Mouse (Mus musculus): ENCODE results near the gene Hoxb8. TPM values are rescaled to one million over a fixed set of nuclear protein-coding genes. Genes with fewer than 3 reads are reported as not detected.

Gene Hoxb8
- polyA plus RNA-seq, 1 experiment from 2014 or later: 0.17 TPM

- Histone ChIP-seq H3K4me2 (replicated peaks) (no peak overlapping the region), H3K27ac (no peak overlapping the region), H3K36me3 (no peaks in the 10 kb centered on the region), H3K9ac (no peak overlapping the region), H3K4me1 (peaks cover 16% of the 10 kb centered on the region), H3K9me3 (no peaks in the 10 kb centered on the region), H3K27me3 (peaks cover 97% of the 10 kb centered on the region), H3K4me3 (no peak overlapping the region)
- WGBS: 2% methylated on average over 18 of the region's 18 CpGs
- ATAC-seq (ENCODE audit: low FRiP score, low read depth): no peak
Measured at GRCm38 (mm10) chr11:96281396-96281795, 309 bp upstream of the Hoxb8 start.

- no peak for ATAC-seq (ENCODE audit: low FRiP score, low read depth)
- Histone ChIP-seq H3K9me3 (no peaks in the 10 kb centered on the region), H3K27me3 (peaks cover 97% of the 10 kb centered on the region), H3K4me3 (peak overlapping the region; percentile 21), H3K27ac (no peak overlapping the region), H3K36me3 (no peaks in the 10 kb centered on the region), H3K9ac (no peak overlapping the region), H3K4me2 (replicated peaks) (peak overlapping the region; percentile 58), H3K4me1 (peaks cover 19% of the 10 kb centered on the region)
- WGBS: under 1% methylated on average over 49 of the region's 49 CpGs
Measured at GRCm38 (mm10) chr11:96282795-96283430, 1.2 kb downstream of the Hoxb8 start.

GRCm38 (mm10) chr11:96284041-96284749 lies 2.5 kb downstream of the Hoxb8 start:
- H3K27ac ChIP-seq: 0 out of 2 replicates have a peak overlapping the region, but pooled peaks have one; percentile 22
- WGBS: 0% methylated on average over 45 of the region's 49 CpGs
- H3K9ac ChIP-seq: peak overlapping the region; percentile 36; the same call in 1 of the 2 replicates
- H3K4me2 ChIP-seq (replicated peaks): peak overlapping the region; percentile 58
- H3K4me3 ChIP-seq: peak overlapping the region; percentile 33
- peaks cover 98% of the 10 kb centered on the region for H3K27me3 ChIP-seq
- ATAC-seq (ENCODE audit: low FRiP score, low read depth): no peak
- peaks cover 19% of the 10 kb centered on the region for H3K4me1 ChIP-seq
- H3K9me3 ChIP-seq: no peaks in the 10 kb centered on the region
- no peaks in the 10 kb centered on the region for H3K36me3 ChIP-seq

- WGBS: under 1% methylated on average over 28 of the region's 37 CpGs
- Histone ChIP-seq H3K27me3 (peaks cover 98% of the 10 kb centered on the region), H3K4me2 (replicated peaks) (peak overlapping the region; percentile 58), H3K36me3 (no peaks in the 10 kb centered on the region), H3K4me1 (peaks cover 19% of the 10 kb centered on the region), H3K9me3 (no peaks in the 10 kb centered on the region), H3K27ac (no peak overlapping the region; the same call in 1 of the 2 replicates), H3K4me3 (peak overlapping the region; percentile 33), H3K9ac (peak overlapping the region; percentile 36; the same call in 1 of the 2 replicates)
- no peak for ATAC-seq (ENCODE audit: low FRiP score, low read depth)
Measured at GRCm38 (mm10) chr11:96284774-96285734, 3.3 kb downstream of the Hoxb8 start.

GRCm38 (mm10) chr11:96285771-96286738 lies 4.3 kb downstream of the Hoxb8 start, which contains the start of gene Hoxb7:
Hoxb7 (plus strand) TSS chr11:96286623.
- peaks cover 98% of the 10 kb centered on the region for H3K27me3 ChIP-seq
- no peak for ATAC-seq (ENCODE audit: low FRiP score, low read depth)
- under 1% methylated on average over 43 of the region's 43 CpGs for WGBS
- no peak within 1 kb of the TSS for H3K9ac ChIP-seq
- H3K27ac ChIP-seq: no peak within 1 kb of the TSS; the same call in 1 of the 2 replicates
- peak within 1 kb of the TSS; percentile 36 for H3K4me3 ChIP-seq
- no peaks in the 10 kb centered on the region for H3K36me3 ChIP-seq
- peaks cover 19% of the 10 kb centered on the region for H3K4me1 ChIP-seq
- H3K9me3 ChIP-seq: no peaks in the 10 kb centered on the region
- peak within 1 kb of the TSS; percentile 55 for H3K4me2 ChIP-seq (replicated peaks)

- under 1% methylated on average over 55 of the region's 55 CpGs for WGBS
- H3K27ac ChIP-seq: no peak overlapping the region; the same call in 1 of the 2 replicates
- ATAC-seq (ENCODE audit: low FRiP score, low read depth): no peak
Measured at GRCm38 (mm10) chr11:96286739-96287385, 5.2 kb downstream of the Hoxb8 start.

GRCm38 (mm10) chr11:96287411-96287810 lies 5.7 kb downstream of the Hoxb8 start:
- Histone ChIP-seq H3K4me2 (replicated peaks) (peak overlapping the region; percentile 55), H3K27me3 (peaks cover 98% of the 10 kb centered on the region), H3K9ac (no peak overlapping the region), H3K9me3 (no peaks in the 10 kb centered on the region), H3K4me1 (peaks cover 19% of the 10 kb centered on the region), H3K27ac (no peak overlapping the region), H3K4me3 (peak overlapping the region; percentile 36), H3K36me3 (no peaks in the 10 kb centered on the region)
- ATAC-seq (ENCODE audit: low FRiP score, low read depth): no peak
- WGBS: 3% methylated on average over 9 of the region's 9 CpGs

More at GRCm38 (mm10) chr11:96286739-96287385, 5.2 kb downstream of the Hoxb8 start:
- Histone ChIP-seq H3K27me3 (peaks cover 98% of the 10 kb centered on the region), H3K9me3 (no peaks in the 10 kb centered on the region), H3K36me3 (no peaks in the 10 kb centered on the region), H3K4me1 (peaks cover 19% of the 10 kb centered on the region), H3K4me3 (peak overlapping the region; percentile 36), H3K9ac (no peak overlapping the region), H3K4me2 (replicated peaks) (peak overlapping the region; percentile 55)

- no peak overlapping the region for H3K9ac ChIP-seq
- no peaks in the 10 kb centered on the region for H3K9me3 ChIP-seq
- no peak overlapping the region for H3K4me2 ChIP-seq (replicated peaks)
- ATAC-seq (ENCODE audit: low FRiP score, low read depth): no peak
- WGBS: 26% methylated on average over 1 of the region's 1 CpGs
- peaks cover 13% of the 10 kb centered on the region for H3K4me1 ChIP-seq
- H3K27me3 ChIP-seq: peaks cover 98% of the 10 kb centered on the region
- H3K4me3 ChIP-seq: no peak overlapping the region
- no peak overlapping the region for H3K27ac ChIP-seq
- H3K36me3 ChIP-seq: no peaks in the 10 kb centered on the region
Measured at GRCm38 (mm10) chr11:96288455-96289221, 6.9 kb downstream of the Hoxb8 start.

- H3K9ac ChIP-seq: no peak overlapping the region
- ATAC-seq (ENCODE audit: low FRiP score, low read depth): no peak
- H3K4me1 ChIP-seq: peaks cover 9% of the 10 kb centered on the region
- H3K4me3 ChIP-seq: no peak overlapping the region
- 19% methylated on average over 21 of the region's 21 CpGs for WGBS
- no peak overlapping the region for H3K27ac ChIP-seq
- H3K27me3 ChIP-seq: peaks cover 98% of the 10 kb centered on the region
- no peaks in the 10 kb centered on the region for H3K36me3 ChIP-seq
- H3K9me3 ChIP-seq: no peaks in the 10 kb centered on the region
- no peak overlapping the region for H3K4me2 ChIP-seq (replicated peaks)
Measured at GRCm38 (mm10) chr11:96289293-96289692, 7.6 kb downstream of the Hoxb8 start.

GRCm38 (mm10) chr11:96289837-96290236 lies 8.1 kb downstream of the Hoxb8 start:
- WGBS: 33% methylated on average over 6 of the region's 6 CpGs
- no peak for ATAC-seq (ENCODE audit: low FRiP score, low read depth)

More at GRCm38 (mm10) chr11:96289837-96290236, 8.1 kb downstream of the Hoxb8 start:
- Histone ChIP-seq H3K4me1 (peaks cover 4% of the 10 kb centered on the region; the same call in 1 of the 2 replicates), H3K36me3 (no peaks in the 10 kb centered on the region), H3K27ac (no peak overlapping the region), H3K4me2 (replicated peaks) (no peak overlapping the region), H3K27me3 (peaks cover 98% of the 10 kb centered on the region), H3K9me3 (no peaks in the 10 kb centered on the region), H3K9ac (no peak overlapping the region), H3K4me3 (no peak overlapping the region)

Data from limb, embryonic 13.5 days (tissue).